Mouse (Mus musculus) cerebellum, adult 2 months (tissue): ENCODE measurements around the gene Fndc3a.

Experiments
- CTCF ChIP-seq: fragments of 200-500 bp; IDR thresholded peaks from 2 replicates; pipeline ENCODE4 v1.5.1; 2011; ENCODE audit warnings: low read depth, mild to moderate bottlenecking, control low read depth, low read length, moderate library complexity, borderline replicate concordance; ENCODE audit not compliant: insufficient read depth
- POLR2A ChIP-seq: fragments of 200-500 bp; IDR thresholded peaks from 2 replicates; pipeline ENCODE4 v1.6.1; 2011; ENCODE audit warnings: low read length, control low read depth, borderline replicate concordance; ENCODE audit not compliant: insufficient read depth

- no peak for TF ChIP-seq CTCF
- TF ChIP-seq POLR2A, result no peak
These were observed 20.3 kb downstream of the Fndc3a start for GRCm38 (mm10) chr14:72689525-72689924.
